Mouse (Mus musculus): ENCODE results near the gene Gga1. TPM values are rescaled to one million over a fixed set of nuclear protein-coding genes. Genes with fewer than 3 reads are reported as not detected.

Gene Gga1
- polyA plus RNA-seq, 1 experiment from 2014 or later: 56.5 TPM

GRCm38 (mm10) chr15:78908982-78909381, 32.0 kb downstream of the Gga1 start:
- peaks cover 84% of the 10 kb centered on the region for H3K36me3 ChIP-seq
- H3K4me1 ChIP-seq: peaks cover 7% of the 10 kb centered on the region
- no peaks in the 10 kb centered on the region for H3K27me3 ChIP-seq (ENCODE audit: low read depth, poor library complexity, severe bottlenecking)
- 93% methylated on average over 8 of the region's 8 CpGs for WGBS
- DNase-seq (ENCODE audit: low spot score): no peak
- H3K9me3 ChIP-seq (replicated peaks): no peaks in the 10 kb centered on the region
- H3K27ac ChIP-seq: no peak overlapping the region
- no peak overlapping the region for H3K4me3 ChIP-seq

- Histone ChIP-seq H3K36me3 (peaks cover 65% of the 10 kb centered on the region), H3K9me3 (replicated peaks) (no peaks in the 10 kb centered on the region), H3K27ac (no peak overlapping the region), H3K4me3 (no peak overlapping the region), H3K27me3 (ENCODE audit: low read depth, poor library complexity, severe bottlenecking) (no peaks in the 10 kb centered on the region), H3K4me1 (peaks cover 37% of the 10 kb centered on the region)
- 38% methylated on average over 9 of the region's 9 CpGs for WGBS
- DNase-seq (ENCODE audit: low spot score): no peak
Observed at GRCm38 (mm10) chr15:78912040-78912439, 35.0 kb downstream of the Gga1 start.

- no peaks in the 10 kb centered on the region for H3K27me3 ChIP-seq (ENCODE audit: low read depth, poor library complexity, severe bottlenecking)
- DNase-seq (ENCODE audit: low spot score): peak; percentile 95
- under 1% methylated on average over 51 of the region's 51 CpGs for WGBS
- peak within 1 kb of the TSS; percentile 94 for H3K4me3 ChIP-seq
- H3K4me1 ChIP-seq: peaks cover 46% of the 10 kb centered on the region
- no peaks in the 10 kb centered on the region for H3K9me3 ChIP-seq (replicated peaks)
- H3K27ac ChIP-seq: peak within 1 kb of the TSS; percentile 95
- H3K36me3 ChIP-seq: peaks cover 62% of the 10 kb centered on the region
Observed at GRCm38 (mm10) chr15:78913632-78914090, 36.7 kb downstream of the Gga1 start, which contains the start of gene Pdxp. Gene Pdxp, plus strand, starts transcription at chr15:78913919.

- H3K4me1 ChIP-seq: peaks cover 46% of the 10 kb centered on the region
- H3K27me3 ChIP-seq (ENCODE audit: low read depth, poor library complexity, severe bottlenecking): no peaks in the 10 kb centered on the region
- peak overlapping the region; percentile 94 for H3K4me3 ChIP-seq
- peak overlapping the region; percentile 95 for H3K27ac ChIP-seq
- peak; percentile 73 for DNase-seq (ENCODE audit: low spot score)
- no peaks in the 10 kb centered on the region for H3K9me3 ChIP-seq (replicated peaks)
- under 1% methylated on average over 87 of the region's 87 CpGs for WGBS
- H3K36me3 ChIP-seq: peaks cover 61% of the 10 kb centered on the region
Observed at GRCm38 (mm10) chr15:78914091-78914822, 37.3 kb downstream of the Gga1 start.

- H3K27me3 ChIP-seq (ENCODE audit: low read depth, poor library complexity, severe bottlenecking): no peaks in the 10 kb centered on the region
- DNase-seq (ENCODE audit: low spot score): no peak
- no peaks in the 10 kb centered on the region for H3K9me3 ChIP-seq (replicated peaks)
- peak overlapping the region; percentile 95 for H3K27ac ChIP-seq
- H3K36me3 ChIP-seq: peaks cover 61% of the 10 kb centered on the region
- peak overlapping the region; percentile 94 for H3K4me3 ChIP-seq
- 54% methylated on average over 8 of the region's 8 CpGs for WGBS
- peaks cover 46% of the 10 kb centered on the region for H3K4me1 ChIP-seq
Observed at GRCm38 (mm10) chr15:78914823-78915659, 38.1 kb downstream of the Gga1 start.

- H3K36me3 ChIP-seq: peaks cover 58% of the 10 kb centered on the region
Observed at GRCm38 (mm10) chr15:78915660-78916017, 38.6 kb downstream of the Gga1 start.

GRCm38 (mm10) chr15:78916052-78916826, 39.2 kb downstream of the Gga1 start:
- no peaks in the 10 kb centered on the region for H3K9me3 ChIP-seq (replicated peaks)
- DNase-seq (ENCODE audit: low spot score): no peak
- peak overlapping the region; percentile 94 for H3K4me3 ChIP-seq
- peaks cover 53% of the 10 kb centered on the region for H3K36me3 ChIP-seq
- peaks cover 46% of the 10 kb centered on the region for H3K4me1 ChIP-seq
- peak overlapping the region; percentile 34 for H3K27ac ChIP-seq
- no peaks in the 10 kb centered on the region for H3K27me3 ChIP-seq (ENCODE audit: low read depth, poor library complexity, severe bottlenecking)
- WGBS: 71% methylated on average over 12 of the region's 12 CpGs

More at GRCm38 (mm10) chr15:78915660-78916017, 38.6 kb downstream of the Gga1 start:
- 11% methylated on average over 8 of the region's 8 CpGs for WGBS
- no peaks in the 10 kb centered on the region for H3K9me3 ChIP-seq (replicated peaks)
- H3K4me3 ChIP-seq: peak overlapping the region; percentile 94
- no peaks in the 10 kb centered on the region for H3K27me3 ChIP-seq (ENCODE audit: low read depth, poor library complexity, severe bottlenecking)
- peak; percentile 71 for DNase-seq (ENCODE audit: low spot score)
- no peak overlapping the region for H3K27ac ChIP-seq
- peaks cover 46% of the 10 kb centered on the region for H3K4me1 ChIP-seq

GRCm38 (mm10) chr15:78918126-78918525, 41.1 kb downstream of the Gga1 start:
- no peak for DNase-seq (ENCODE audit: low spot score)
- Histone ChIP-seq H3K4me3 (no peak overlapping the region), H3K36me3 (peaks cover 46% of the 10 kb centered on the region), H3K27ac (0 out of 2 replicates have a peak overlapping the region, but pooled peaks have one; percentile 7), H3K4me1 (peaks cover 46% of the 10 kb centered on the region), H3K9me3 (replicated peaks) (no peaks in the 10 kb centered on the region), H3K27me3 (ENCODE audit: low read depth, poor library complexity, severe bottlenecking) (no peaks in the 10 kb centered on the region)
- WGBS: 92% methylated on average over 23 of the region's 23 CpGs

GRCm38 (mm10) chr15:78919914-78920313, 42.9 kb downstream of the Gga1 start:
- H3K27me3 ChIP-seq (ENCODE audit: low read depth, poor library complexity, severe bottlenecking): no peaks in the 10 kb centered on the region
- H3K4me1 ChIP-seq: peaks cover 43% of the 10 kb centered on the region
- H3K9me3 ChIP-seq (replicated peaks): no peaks in the 10 kb centered on the region
- H3K4me3 ChIP-seq: no peak overlapping the region
- no peak overlapping the region for H3K27ac ChIP-seq
- peaks cover 46% of the 10 kb centered on the region for H3K36me3 ChIP-seq
- WGBS: 75% methylated on average over 12 of the region's 12 CpGs
- no peak for DNase-seq (ENCODE audit: low spot score)

GRCm38 (mm10) chr15:78922700-78923099, 45.7 kb downstream of the Gga1 start:
- H3K36me3 ChIP-seq: peaks cover 27% of the 10 kb centered on the region
- WGBS: 87% methylated on average over 7 of the region's 7 CpGs
- H3K27me3 ChIP-seq (ENCODE audit: low read depth, poor library complexity, severe bottlenecking): no peaks in the 10 kb centered on the region
- H3K4me1 ChIP-seq: peaks cover 48% of the 10 kb centered on the region
- H3K27ac ChIP-seq: peak overlapping the region; percentile 61; the same call in 1 of the 2 replicates
- H3K9me3 ChIP-seq (replicated peaks): no peaks in the 10 kb centered on the region
- no peak overlapping the region for H3K4me3 ChIP-seq
- no peak for DNase-seq (ENCODE audit: low spot score)

- H3K27me3 ChIP-seq (ENCODE audit: low read depth, poor library complexity, severe bottlenecking): no peaks in the 10 kb centered on the region
- no peak overlapping the region for H3K4me3 ChIP-seq
- peak overlapping the region; percentile 61 for H3K27ac ChIP-seq
- H3K9me3 ChIP-seq (replicated peaks): no peaks in the 10 kb centered on the region
- peaks cover 22% of the 10 kb centered on the region for H3K36me3 ChIP-seq
- H3K4me1 ChIP-seq: peaks cover 51% of the 10 kb centered on the region
- no peak for DNase-seq (ENCODE audit: low spot score)
- 39% methylated on average over 6 of the region's 6 CpGs for WGBS
Observed at GRCm38 (mm10) chr15:78923585-78923984, 46.6 kb downstream of the Gga1 start.

GRCm38 (mm10) chr15:78925129-78925528, 48.1 kb downstream of the Gga1 start:
- no peaks in the 10 kb centered on the region for H3K27me3 ChIP-seq (ENCODE audit: low read depth, poor library complexity, severe bottlenecking)
- H3K36me3 ChIP-seq: peaks cover 21% of the 10 kb centered on the region
- no peaks in the 10 kb centered on the region for H3K9me3 ChIP-seq (replicated peaks)
- no peak overlapping the region for H3K4me3 ChIP-seq
- H3K4me1 ChIP-seq: peaks cover 52% of the 10 kb centered on the region
- 46% methylated on average over 8 of the region's 8 CpGs for WGBS
- no peak for DNase-seq (ENCODE audit: low spot score)
- H3K27ac ChIP-seq: peak overlapping the region; percentile 92
